Mouse (Mus musculus) liver, embryonic 15.5 days (tissue): ENCODE measurements around the gene Pitpnm1. TPM values are rescaled to one million over a fixed set of nuclear protein-coding genes. Genes with fewer than 3 reads are reported as not detected.
A peak's percentile ranks its signal among the peaks of the same experiment; 100 is the strongest.

ENCODE experiments used
- ATAC-seq: fragments of 200-750 bp; cut with Nextera tagmentation; 2 replicates; pipeline ENCODE4 v1.8.0; 2017; ENCODE audit warnings: moderate number of reproducible peaks, mild to moderate bottlenecking, moderate library complexity; ENCODE audit not compliant: insufficient read depth
- H3K27ac ChIP-seq: fragments of 300-500 bp; sonication (generic); replicated peaks from 2 replicates; pipeline ENCODE4 v1.5.1; 2015; ENCODE audit warnings: mild to moderate bottlenecking, inconsistent platforms
- H3K27me3 ChIP-seq: fragments of 300-500 bp; sonication (generic); 2 replicates; pipeline ENCODE4 v1.6.1; 2015; ENCODE audit warnings: mild to moderate bottlenecking, inconsistent platforms
- H3K36me3 ChIP-seq: fragments of 300-500 bp; sonication (generic); replicated peaks from 2 replicates; pipeline ENCODE4 v1.6.1; 2015; ENCODE audit warnings: moderate library complexity, mild to moderate bottlenecking, inconsistent platforms
- H3K4me1 ChIP-seq: fragments of 300-500 bp; sonication (generic); replicated peaks from 2 replicates; pipeline ENCODE4 v1.6.1; 2015; ENCODE audit warnings: inconsistent platforms
- H3K4me2 ChIP-seq: fragments of 300-500 bp; sonication (generic); 2 replicates; pipeline ENCODE4 v1.6.1; 2015; ENCODE audit warnings: moderate library complexity, mild to moderate bottlenecking, inconsistent platforms
- H3K4me3 ChIP-seq: fragments of 300-500 bp; sonication (generic); replicated peaks from 2 replicates; pipeline ENCODE4 v1.5.1; 2015; ENCODE audit warnings: mild to moderate bottlenecking, inconsistent platforms
- H3K9ac ChIP-seq: fragments of 300-500 bp; sonication (generic); 2 replicates; pipeline ENCODE4 v1.6.1; 2015; ENCODE audit warnings: moderate library complexity, mild to moderate bottlenecking, inconsistent platforms
- H3K9me3 ChIP-seq: fragments of 300-500 bp; sonication (generic); replicated peaks from 2 replicates; pipeline ENCODE4 v1.6.1; 2016; ENCODE audit warnings: inconsistent platforms
- WGBS: fragments of 180-500 bp; shearing (Covaris S2); methylation state at CpG from one replicate; pipeline ENCODE4 v1.1.7; 2015; ENCODE audit warnings: mixed read lengths; ENCODE audit not compliant: insufficient replicate concordance; 5-methylcytosine and 5-hydroxymethylcytosine counted together
- polyA plus RNA-seq: library from polyadenylated mRNA; unstranded; fragments of >200 nt; fragmentation: Nextera tagmentation; extraction: Ambion mirVana; gene quantifications from 2 replicates; pipeline ENCODE4 v1.2.1, GENCODE M21; 2015

Pitpnm1 gene
- polyA plus RNA-seq, 1 experiment from 2014 or later = 6.0 TPM

GRCm38 (mm10) chr19:4142416-4143173, 42.8 kb downstream of the Pitpnm1 start:
- H3K9ac ChIP-seq = no peak overlapping the region

GRCm38 (mm10) chr19:4143759-4144268, 44.0 kb downstream of the Pitpnm1 start, which contains the start of gene Cabp4:
TSS of gene Cabp4 (minus strand) at chr19:4144033.
- Histone ChIP-seq H3K4me2 (no peak within 1 kb of the TSS), H3K4me3 (no peak within 1 kb of the TSS), H3K9ac (no peak within 1 kb of the TSS), H3K27ac (no peak within 1 kb of the TSS; the same call in 1 of the 2 replicates), H3K9me3 (no peaks in the 10 kb centered on the region), H3K27me3 (peaks cover 25% of the 10 kb centered on the region), H3K36me3 (no peaks in the 10 kb centered on the region), H3K4me1 (peaks cover 38% of the 10 kb centered on the region)
- no peak for ATAC-seq
- 55% methylated on average over 7 of the region's 7 CpGs for WGBS

More at GRCm38 (mm10) chr19:4142416-4143173, 42.8 kb downstream of the Pitpnm1 start:
- ATAC-seq = no peak
- H3K36me3 ChIP-seq = no peaks in the 10 kb centered on the region
- H3K27me3 ChIP-seq = peaks cover 25% of the 10 kb centered on the region
- peaks cover 30% of the 10 kb centered on the region for H3K4me1 ChIP-seq
- H3K9me3 ChIP-seq = no peaks in the 10 kb centered on the region
- H3K27ac ChIP-seq = no peak overlapping the region
- 80% methylated on average over 18 of the region's 18 CpGs for WGBS
- H3K4me3 ChIP-seq = no peak overlapping the region
- no peak overlapping the region for H3K4me2 ChIP-seq

- Histone ChIP-seq H3K4me2 (no peak overlapping the region), H3K9ac (no peak overlapping the region), H3K27ac (no peak overlapping the region), H3K4me1 (peaks cover 43% of the 10 kb centered on the region), H3K27me3 (peaks cover 19% of the 10 kb centered on the region; the same call in 1 of the 2 replicates), H3K4me3 (no peak overlapping the region), H3K36me3 (no peaks in the 10 kb centered on the region), H3K9me3 (no peaks in the 10 kb centered on the region)
- 63% methylated on average over 16 of the region's 16 CpGs for WGBS
- ATAC-seq = no peak
Measured at GRCm38 (mm10) chr19:4144550-4145498, 45.0 kb downstream of the Pitpnm1 start.

- Histone ChIP-seq H3K4me2 (no peak overlapping the region), H3K9me3 (no peaks in the 10 kb centered on the region), H3K4me3 (no peak overlapping the region), H3K27ac (no peak overlapping the region), H3K9ac (no peak overlapping the region), H3K36me3 (peaks cover 10% of the 10 kb centered on the region; the same call in 1 of the 2 replicates), H3K27me3 (peaks cover 11% of the 10 kb centered on the region; the same call in 1 of the 2 replicates), H3K4me1 (peaks cover 47% of the 10 kb centered on the region)
- 76% methylated on average over 5 of the region's 5 CpGs for WGBS
- no peak for ATAC-seq
Measured at GRCm38 (mm10) chr19:4145936-4146335, 46.1 kb downstream of the Pitpnm1 start.

- Histone ChIP-seq H3K36me3 (peaks cover 15% of the 10 kb centered on the region; the same call in 1 of the 2 replicates), H3K4me2 (no peak overlapping the region), H3K4me3 (no peak overlapping the region), H3K9me3 (no peaks in the 10 kb centered on the region), H3K27me3 (peaks cover 6% of the 10 kb centered on the region; the same call in 1 of the 2 replicates), H3K27ac (no peak overlapping the region), H3K4me1 (peaks cover 47% of the 10 kb centered on the region), H3K9ac (no peak overlapping the region)
- no peak for ATAC-seq
- 65% methylated on average over 12 of the region's 12 CpGs for WGBS
Measured at GRCm38 (mm10) chr19:4146366-4147021, 46.7 kb downstream of the Pitpnm1 start.

GRCm38 (mm10) chr19:4147022-4147405, 47.2 kb downstream of the Pitpnm1 start:
- H3K27me3 ChIP-seq = peaks cover 5% of the 10 kb centered on the region; the same call in 1 of the 2 replicates
- H3K36me3 ChIP-seq = peaks cover 20% of the 10 kb centered on the region; the same call in 1 of the 2 replicates
- no peaks in the 10 kb centered on the region for H3K9me3 ChIP-seq
- no peak overlapping the region for H3K9ac ChIP-seq
- H3K4me3 ChIP-seq = no peak overlapping the region
- 51% methylated on average over 3 of the region's 3 CpGs for WGBS
- ATAC-seq = no peak
- peaks cover 50% of the 10 kb centered on the region for H3K4me1 ChIP-seq
- no peak overlapping the region for H3K27ac ChIP-seq
- H3K4me2 ChIP-seq = no peak overlapping the region

GRCm38 (mm10) chr19:4147782-4148490, 48.1 kb downstream of the Pitpnm1 start:
- peak overlapping the region; percentile 6; the same call in 1 of the 2 replicates for H3K9ac ChIP-seq
- peaks cover 50% of the 10 kb centered on the region for H3K4me1 ChIP-seq
- H3K27me3 ChIP-seq = no peaks in the 10 kb centered on the region
- peak; percentile 4; the same call in 1 of the 2 replicates for ATAC-seq
- peak overlapping the region; percentile 79 for H3K4me3 ChIP-seq
- H3K27ac ChIP-seq = 0 out of 2 replicates have a peak overlapping the region, but pooled peaks have one; percentile 6
- H3K9me3 ChIP-seq = no peaks in the 10 kb centered on the region
- peaks cover 28% of the 10 kb centered on the region; the same call in 1 of the 2 replicates for H3K36me3 ChIP-seq
- WGBS = 40% methylated on average over 9 of the region's 9 CpGs
- H3K4me2 ChIP-seq = peak overlapping the region; percentile 85

GRCm38 (mm10) chr19:4148491-4148806, 48.7 kb downstream of the Pitpnm1 start, which contains the start of gene Coro1b:
TSS of gene Coro1b (plus strand) at chr19:4148619.
- peaks cover 52% of the 10 kb centered on the region for H3K4me1 ChIP-seq

GRCm38 (mm10) chr19:4148819-4149218, 49.0 kb downstream of the Pitpnm1 start:
- Histone ChIP-seq H3K27me3 (no peaks in the 10 kb centered on the region), H3K9me3 (no peaks in the 10 kb centered on the region), H3K36me3 (peaks cover 37% of the 10 kb centered on the region), H3K4me3 (peak overlapping the region; percentile 79), H3K4me2 (peak overlapping the region; percentile 85), H3K4me1 (peaks cover 55% of the 10 kb centered on the region), H3K9ac (peak overlapping the region; percentile 86), H3K27ac (peak overlapping the region; percentile 79)
- whole genome bisulfite sequencing = 0% methylated on average over 8 of the region's 8 CpGs
- ATAC-seq = peak; percentile 25

More at GRCm38 (mm10) chr19:4148491-4148806, 48.7 kb downstream of the Pitpnm1 start, which contains the start of gene Coro1b:
- Histone ChIP-seq H3K9ac (peak within 1 kb of the TSS; percentile 86), H3K4me2 (peak within 1 kb of the TSS; percentile 85), H3K9me3 (no peaks in the 10 kb centered on the region), H3K27me3 (no peaks in the 10 kb centered on the region), H3K27ac (peak within 1 kb of the TSS; percentile 79), H3K4me3 (peak within 1 kb of the TSS; percentile 79), H3K36me3 (peaks cover 33% of the 10 kb centered on the region)
- WGBS = under 1% methylated on average over 33 of the region's 33 CpGs
- peak; percentile 86 for ATAC-seq

GRCm38 (mm10) chr19:4149283-4149682, 49.5 kb downstream of the Pitpnm1 start:
- H3K4me3 ChIP-seq = peak overlapping the region; percentile 79
- peak overlapping the region; percentile 85 for H3K4me2 ChIP-seq
- ATAC-seq = no peak
- peaks cover 37% of the 10 kb centered on the region for H3K36me3 ChIP-seq
- no peaks in the 10 kb centered on the region for H3K9me3 ChIP-seq
- H3K9ac ChIP-seq = peak overlapping the region; percentile 86
- peak overlapping the region; percentile 79 for H3K27ac ChIP-seq
- no peaks in the 10 kb centered on the region for H3K27me3 ChIP-seq
- 64% methylated on average over 11 of the region's 11 CpGs for whole genome bisulfite sequencing
- peaks cover 56% of the 10 kb centered on the region for H3K4me1 ChIP-seq
